Mouse (Mus musculus) spleen, adult 2 months (tissue): ENCODE results near the gene Mettl24. TPM values are rescaled to one million over a fixed set of nuclear protein-coding genes. Genes with fewer than 3 reads are reported as not detected.

Experiments
- DNase-seq, 2 experiments: peaks; one replicate each; pipeline versions ENCODE4 v3.0.0 to v3.0.0-alpha.2; 2012 to 2021; ENCODE audit warnings: low spot score in 2 of 2, low read depth in 1 of 2
- H3K27ac ChIP-seq: fragments of 200-500 bp; 2 replicates; pipeline ENCODE4 v1.5.1; 2012; ENCODE audit warnings: low read length, inconsistent platforms; ENCODE audit not compliant: insufficient read depth
- H3K27me3 ChIP-seq: fragments of 200-500 bp; 2 replicates; pipeline ENCODE4 v1.6.1; 2012; ENCODE audit warnings: mild to moderate bottlenecking, moderate library complexity, low read length, inconsistent platforms; ENCODE audit not compliant: control insufficient read depth, insufficient read depth
- H3K36me3 ChIP-seq: fragments of 200-500 bp; 2 replicates; pipeline ENCODE4 v1.6.1; 2012; ENCODE audit warnings: mild to moderate bottlenecking, low read length, inconsistent platforms; ENCODE audit not compliant: control insufficient read depth, insufficient read depth
- H3K4me1 ChIP-seq: fragments of 200-500 bp; 2 replicates; pipeline ENCODE4 v1.6.1; 2011; ENCODE audit warnings: inconsistent platforms; ENCODE audit not compliant: control insufficient read depth, insufficient read depth, insufficient read length
- H3K4me3 ChIP-seq: fragments of 200-500 bp; 2 replicates; pipeline ENCODE4 v1.5.1; 2011; ENCODE audit warnings: mild to moderate bottlenecking, inconsistent platforms; ENCODE audit not compliant: insufficient read depth, insufficient read length; ENCODE audit errors: extremely low read depth
- CTCF ChIP-seq: fragments of 200-500 bp; IDR thresholded peaks from 2 replicates; pipeline ENCODE4 v1.5.1; 2011; ENCODE audit warnings: mild to moderate bottlenecking, inconsistent platforms; ENCODE audit not compliant: insufficient read depth, insufficient read length, insufficient replicate concordance; ENCODE audit errors: extremely low read depth
- POLR2A ChIP-seq: fragments of 200-500 bp; IDR thresholded peaks from 2 replicates; pipeline ENCODE4 v1.6.1; 2011; ENCODE audit warnings: low read depth, low read length, inconsistent platforms
- WGBS: fragments of 180-500 bp; shearing (Covaris S2); methylation state at CpG from one replicate; pipeline ENCODE4 v1.1.7; 2018; 5-methylcytosine and 5-hydroxymethylcytosine counted together
- polyA plus RNA-seq: library from polyadenylated mRNA; depleted of rRNA; stranded (reverse); fragments of >200 nt; gene quantifications from 2 replicates; pipeline ENCODE4 v1.2.3, GENCODE M21; 2012

The Mettl24 gene
- polyA plus RNA-seq, 1 experiment, result 0.85 TPM

DNA sequence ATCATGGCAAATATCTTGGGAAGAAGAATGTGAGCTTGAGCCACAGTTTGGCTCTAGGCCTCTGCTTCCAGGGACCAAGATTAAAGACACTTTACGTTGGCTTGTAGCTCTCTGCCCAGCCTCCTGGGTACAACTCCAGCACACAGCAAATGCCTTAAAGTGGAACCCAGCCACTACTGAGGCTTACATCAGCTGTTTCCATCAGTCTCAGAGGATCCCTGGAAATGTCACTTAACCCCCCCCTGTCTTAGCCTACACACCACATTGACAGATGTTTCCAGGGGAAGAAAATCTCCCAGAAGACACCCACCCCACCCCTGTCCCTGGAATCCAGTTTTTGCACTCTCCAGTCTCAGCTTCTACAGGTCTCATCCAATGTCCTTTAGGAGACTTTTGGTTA lies 16.1 kb upstream of the Mettl24 start:
- Histone ChIP-seq H3K4me3 (no peak overlapping the region), H3K36me3 (no peaks in the 10 kb centered on the region), H3K4me1 (no peaks in the 10 kb centered on the region), H3K27ac (no peak overlapping the region), H3K27me3 (no peaks in the 10 kb centered on the region)
- no peak for DNase-seq
- no peak for TF ChIP-seq POLR2A
- no peak for TF ChIP-seq CTCF
- WGBS, result 91% methylated on average over 1 of the region's 1 CpGs

DNA sequence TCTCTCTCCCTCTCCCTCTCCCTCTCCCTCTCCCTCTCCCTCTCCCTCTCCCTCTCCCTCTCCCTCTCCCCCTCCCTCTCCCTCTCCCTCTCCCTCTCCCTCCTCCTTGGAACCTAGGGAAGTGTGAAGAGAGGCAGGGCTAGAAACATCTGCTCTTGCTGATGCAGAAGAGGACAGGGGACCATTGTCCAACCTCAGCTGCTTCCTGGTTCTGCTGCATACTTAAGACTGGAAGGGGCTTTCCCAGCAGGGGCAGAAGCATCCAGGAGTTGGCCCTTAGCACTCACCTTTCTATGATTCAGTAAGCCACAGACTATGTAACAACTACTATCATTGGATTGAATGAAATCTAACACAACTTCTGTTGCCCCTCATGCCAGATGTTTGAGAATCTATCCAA lies 14.4 kb upstream of the Mettl24 start:
- TF ChIP-seq POLR2A (no peak), CTCF (no peak)
- Histone ChIP-seq H3K4me1 (no peaks in the 10 kb centered on the region), H3K4me3 (no peak overlapping the region), H3K27ac (no peak overlapping the region), H3K27me3 (no peaks in the 10 kb centered on the region), H3K36me3 (no peaks in the 10 kb centered on the region)
- no peak for DNase-seq

DNA sequence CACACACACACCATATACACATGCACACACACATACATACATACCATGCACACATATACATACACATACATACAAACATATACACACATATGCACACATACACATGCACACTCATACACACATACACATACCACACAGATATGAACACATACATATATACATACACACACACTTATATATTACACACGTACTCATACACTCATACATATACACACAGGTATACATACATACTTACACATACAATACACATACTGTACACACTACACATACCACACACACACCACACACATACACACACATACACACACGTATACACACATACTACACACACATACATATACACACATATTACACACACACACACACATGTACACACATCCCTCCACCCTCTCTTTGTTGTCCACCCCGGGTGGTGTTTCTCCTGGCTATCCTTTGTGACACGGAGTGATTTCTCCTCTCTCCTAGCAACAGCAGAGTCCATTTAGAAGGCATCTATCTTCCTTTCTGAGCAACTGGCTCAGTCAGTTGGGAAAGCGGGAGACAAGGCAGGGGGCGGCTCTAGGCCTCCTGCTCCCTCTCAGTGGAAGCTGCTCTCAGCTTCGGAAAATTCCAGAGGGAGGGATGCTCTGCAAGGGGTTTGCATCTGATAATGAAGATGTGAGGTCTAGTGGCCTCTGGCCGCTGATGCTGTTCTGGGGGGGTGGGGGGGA lies 10.3 kb upstream of the Mettl24 start:
- Histone ChIP-seq H3K27ac (no peak overlapping the region), H3K4me1 (no peaks in the 10 kb centered on the region), H3K36me3 (no peaks in the 10 kb centered on the region), H3K27me3 (no peaks in the 10 kb centered on the region), H3K4me3 (no peak overlapping the region)
- TF ChIP-seq POLR2A (no peak), CTCF (no peak)
- DNase-seq, result no peak
- 85% methylated on average over 8 of the region's 8 CpGs for WGBS

- Histone ChIP-seq H3K36me3 (no peaks in the 10 kb centered on the region), H3K27me3 (no peaks in the 10 kb centered on the region), H3K4me3 (no peak overlapping the region), H3K4me1 (no peaks in the 10 kb centered on the region), H3K27ac (no peak overlapping the region)
- TF ChIP-seq CTCF, result no peak
- no peak for TF ChIP-seq POLR2A
- DNase-seq, result no peak
- 77% methylated on average over 7 of the region's 7 CpGs for WGBS
Observed at GRCm38 (mm10) chr10:40673297-40673665, 9.8 kb upstream of the Mettl24 start.

DNA sequence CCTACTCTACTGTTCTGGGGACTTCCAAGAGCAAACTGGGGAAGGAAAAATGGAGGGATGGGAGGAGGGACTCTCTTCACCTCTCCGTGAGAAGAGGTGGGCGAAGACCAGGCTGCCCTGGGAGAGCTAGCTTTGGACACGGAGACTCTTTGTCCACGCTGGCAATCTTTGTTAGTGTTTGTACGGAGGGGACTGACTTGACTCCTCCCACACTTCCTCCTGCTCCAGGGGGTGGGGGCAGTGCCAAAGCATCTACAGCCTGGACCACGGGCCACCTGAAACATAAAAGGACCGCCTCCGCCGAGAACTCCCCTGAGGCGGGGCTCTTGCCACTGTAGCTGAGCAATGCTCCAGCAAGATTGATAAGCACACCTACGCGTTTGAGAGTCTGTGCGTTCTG lies 8.9 kb upstream of the Mettl24 start:
- DNase-seq, result no peak
- no peak for TF ChIP-seq POLR2A
- no peak for TF ChIP-seq CTCF
- Histone ChIP-seq H3K36me3 (no peaks in the 10 kb centered on the region), H3K27ac (no peak overlapping the region), H3K4me3 (no peak overlapping the region), H3K27me3 (no peaks in the 10 kb centered on the region), H3K4me1 (no peaks in the 10 kb centered on the region)
- 18% methylated on average over 13 of the region's 13 CpGs for WGBS

DNA sequence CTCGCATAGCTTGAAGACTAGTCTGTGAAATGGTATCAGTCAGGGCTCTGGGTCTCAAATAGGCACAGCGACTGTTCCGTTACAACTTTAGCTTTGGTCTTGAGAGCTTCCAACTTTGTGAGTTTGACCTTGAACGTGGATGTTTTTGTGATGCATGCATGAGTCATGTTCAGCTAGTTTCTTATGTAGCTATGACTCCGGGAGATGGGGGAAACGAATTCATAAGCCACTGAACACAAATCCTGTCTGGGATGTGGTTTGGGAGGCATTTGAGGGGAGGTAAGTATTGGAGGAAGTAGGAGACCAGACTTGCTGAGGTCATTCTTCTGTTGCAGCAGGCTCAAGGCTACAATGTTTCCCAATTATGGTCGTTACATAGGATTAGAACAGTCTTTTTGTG lies 7.2 kb upstream of the Mettl24 start:
- WGBS, result 33% methylated on average over 7 of the region's 7 CpGs
- no peak overlapping the region for H3K27ac ChIP-seq
- H3K4me1 ChIP-seq, result no peaks in the 10 kb centered on the region
- no peak for TF ChIP-seq POLR2A
- no peak for TF ChIP-seq CTCF
- H3K27me3 ChIP-seq, result no peaks in the 10 kb centered on the region
- DNase-seq, result no peak
- H3K36me3 ChIP-seq, result no peaks in the 10 kb centered on the region
- H3K4me3 ChIP-seq, result no peak overlapping the region

DNA sequence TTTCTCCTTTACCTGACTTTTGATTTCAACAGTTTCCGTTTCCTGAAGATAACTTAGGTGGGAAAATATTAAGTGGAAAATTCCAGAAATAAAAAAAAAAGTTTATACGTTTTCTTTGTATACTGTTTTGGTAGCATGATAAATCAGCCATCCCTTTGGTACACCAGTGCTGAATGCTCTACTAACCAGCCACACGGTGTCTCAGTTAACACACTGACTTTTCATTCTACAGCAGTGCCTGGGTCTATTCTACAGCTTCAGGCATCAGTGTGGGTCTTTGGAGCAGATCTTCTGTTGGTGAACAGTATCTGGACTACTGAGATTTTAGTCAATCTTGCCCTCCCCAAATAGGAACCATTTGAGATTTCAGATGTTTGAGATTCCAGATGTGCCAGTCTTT lies 4.6 kb upstream of the Mettl24 start:
- DNase-seq, result no peak
- WGBS, result 75% methylated on average over 3 of the region's 3 CpGs
- no peaks in the 10 kb centered on the region for H3K36me3 ChIP-seq
- H3K4me1 ChIP-seq, result no peaks in the 10 kb centered on the region; the same call in 1 of the 2 replicates
- H3K27me3 ChIP-seq, result peaks cover 7% of the 10 kb centered on the region; the same call in 1 of the 2 replicates
- H3K4me3 ChIP-seq, result no peak overlapping the region
- TF ChIP-seq POLR2A (no peak), CTCF (no peak)
- H3K27ac ChIP-seq, result no peak overlapping the region
